Mouse (Mus musculus): Measurements from ENCODE around the gene Pkp4. TPM values are rescaled to one million over a fixed set of nuclear protein-coding genes. Genes with fewer than 3 reads are reported as not detected.

The Pkp4 gene
- total RNA-seq (2021) = 100 to 1,000 TPM; 267 to 275 TPM
- long read RNA-seq, experiment 1, full-length matches to known transcripts = 1 of 69 reads
- long read RNA-seq, experiment 1, partial matches to known transcripts = 55 of 69 reads
- long read RNA-seq, experiment 1, other reads (novel, unspliced or antisense) = 13 of 69 reads
- long read RNA-seq, experiment 2, partial matches to known transcripts = 52 of 70 reads
- long read RNA-seq, experiment 2, other reads (novel, unspliced or antisense) = 18 of 70 reads

DNA sequence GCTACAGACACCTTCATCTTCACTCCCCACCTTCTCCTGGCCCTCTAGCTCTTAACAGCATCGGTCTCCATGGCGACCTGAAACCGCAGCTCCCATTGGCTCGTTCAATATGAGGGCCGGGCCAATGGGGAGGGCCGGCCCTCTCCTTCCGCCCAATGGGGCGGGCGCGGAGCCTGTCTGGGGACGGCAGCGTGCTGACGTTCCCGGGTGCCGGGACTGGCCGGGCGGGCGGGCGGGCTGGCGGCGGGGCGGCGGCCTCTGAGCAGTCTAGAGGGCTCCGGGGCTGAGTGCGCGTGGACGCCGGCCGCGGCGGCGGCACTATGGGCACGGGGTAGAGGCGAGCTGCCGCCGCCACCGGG is at the start of gene Pkp4, which contains the start of gene Ccdc148:
TSS of gene Pkp4 (plus strand) at position 246 of the 359 bp plus-strand sequence.
TSS of gene Ccdc148 (minus strand) at position 79 of the 359 bp plus-strand sequence.
- DNase-seq (ENCODE audit: low spot score in 2 of 2) = peak; percentile 86 to 94

DNA sequence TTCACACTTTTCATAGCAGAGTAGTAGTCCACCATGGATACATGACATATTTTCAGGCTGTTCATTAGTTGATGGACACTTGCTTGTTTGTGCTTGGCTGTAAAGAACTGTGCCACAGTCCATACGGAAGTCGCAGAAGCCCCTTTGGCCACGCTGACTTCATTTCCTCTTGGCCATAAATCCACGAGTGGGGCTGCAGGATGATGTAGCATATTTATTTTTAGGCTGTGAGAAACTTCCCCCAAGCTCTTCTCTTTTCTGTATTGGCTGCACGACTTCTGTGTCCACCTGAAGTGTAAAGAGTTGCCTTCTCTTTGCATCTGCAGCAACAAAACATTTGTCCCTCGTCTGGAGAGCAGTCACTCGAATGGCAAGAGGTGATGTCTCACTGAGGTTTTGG is 31.6 kb upstream of the Pkp4 start:
- DNase-seq (ENCODE audit: low spot score in 2 of 2) = no peak

DNA sequence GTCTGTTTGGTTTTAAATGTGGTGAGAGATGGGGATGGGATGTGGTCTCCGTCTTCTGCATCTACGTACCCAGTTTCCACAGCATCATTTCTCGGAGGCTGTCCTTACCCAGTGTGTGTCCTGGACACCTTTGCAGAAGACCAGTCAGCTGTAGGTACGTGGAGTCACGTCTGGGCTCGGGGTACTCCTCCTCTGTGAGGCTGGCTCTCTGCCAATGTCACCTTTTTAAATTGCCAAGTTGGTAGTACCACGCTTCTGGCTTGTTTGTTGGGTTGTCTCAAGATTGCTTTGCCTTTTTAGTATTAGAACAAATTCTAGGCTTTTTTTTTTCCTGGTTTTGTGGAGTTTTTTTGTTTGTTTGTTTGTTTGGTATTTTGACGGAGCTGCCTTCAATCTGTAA is 30.8 kb upstream of the Pkp4 start:
- no peak for DNase-seq (ENCODE audit: low spot score in 2 of 2)

GRCm38 (mm10) chr2:59131044-59131443 is 29.6 kb upstream of the Pkp4 start:
- DNase-seq (ENCODE audit: low spot score in 2 of 2) = no peak

DNA sequence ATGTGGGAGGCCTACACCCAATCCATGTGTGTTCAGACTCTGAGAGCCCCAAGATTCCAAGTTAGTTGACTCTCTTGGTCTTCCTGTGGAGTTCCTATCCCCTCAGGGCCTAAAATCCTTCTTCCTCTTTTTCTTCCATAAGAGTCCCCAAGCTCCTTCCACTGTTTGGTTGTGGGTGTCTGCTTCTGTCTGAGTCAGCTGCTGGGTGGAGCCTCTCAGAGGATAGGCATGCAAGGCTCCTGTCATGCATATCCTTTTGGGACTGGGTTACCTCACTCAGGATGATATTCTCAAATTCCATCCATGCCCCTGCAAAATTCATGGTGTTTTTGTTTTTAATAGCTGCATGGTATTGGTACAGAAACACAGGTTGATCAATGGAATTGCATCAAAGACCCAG is 5.2 kb upstream of the Pkp4 start:
- DNase-seq (ENCODE audit: low spot score in 2 of 2) = no peak

DNA sequence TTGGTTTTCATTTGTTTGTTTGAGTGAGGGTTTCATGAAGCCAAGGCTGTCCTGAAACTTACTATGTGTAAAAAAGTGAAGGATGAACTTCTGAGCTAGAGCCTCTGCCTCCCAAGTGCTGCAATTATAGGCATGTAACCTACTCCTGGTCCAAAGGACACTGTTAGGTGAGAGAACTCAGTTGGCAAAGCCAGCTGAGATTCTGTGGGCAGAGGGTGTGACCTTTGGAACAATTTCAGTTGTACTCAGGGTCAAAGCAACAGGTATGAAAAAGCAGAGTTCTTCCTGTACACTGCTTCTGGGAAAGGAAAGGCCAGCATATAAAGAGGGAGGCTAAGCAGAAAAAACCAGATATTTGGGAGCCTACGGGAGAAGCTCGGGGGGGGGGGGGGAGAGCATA is 2.5 kb upstream of the Pkp4 start:
- no peak for DNase-seq (ENCODE audit: low spot score in 2 of 2)

GRCm38 (mm10) chr2:59159961-59160604 is 567 bp upstream of the Pkp4 start:
- peak; percentile 20 to 41 for DNase-seq (ENCODE audit: low spot score in 2 of 2)

DNA sequence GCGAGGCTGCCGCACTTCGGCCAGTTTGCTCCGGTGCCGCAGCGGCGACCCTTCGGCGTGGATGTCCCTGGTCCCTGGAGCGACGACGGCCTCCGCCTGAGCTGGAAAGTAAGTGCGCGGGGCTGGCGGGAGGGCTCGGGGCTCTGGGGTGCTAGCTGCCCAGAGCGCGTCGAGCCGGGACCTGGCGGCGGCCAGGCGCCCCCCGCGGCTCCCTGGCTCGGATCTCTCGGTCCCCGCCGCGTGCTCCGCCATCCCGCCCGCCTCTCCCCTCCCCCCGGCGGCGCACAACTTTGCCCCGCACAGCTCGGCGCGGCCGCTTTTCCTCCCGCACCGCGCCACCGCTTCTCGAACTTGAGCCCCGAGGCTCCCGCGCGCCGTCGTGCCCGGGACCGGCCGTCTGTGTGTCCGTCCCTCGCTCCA is 381 bp downstream of the Pkp4 start:
- peak in 1 of 2 experiments; percentile 30 for DNase-seq (ENCODE audit: low spot score in 2 of 2)

DNA sequence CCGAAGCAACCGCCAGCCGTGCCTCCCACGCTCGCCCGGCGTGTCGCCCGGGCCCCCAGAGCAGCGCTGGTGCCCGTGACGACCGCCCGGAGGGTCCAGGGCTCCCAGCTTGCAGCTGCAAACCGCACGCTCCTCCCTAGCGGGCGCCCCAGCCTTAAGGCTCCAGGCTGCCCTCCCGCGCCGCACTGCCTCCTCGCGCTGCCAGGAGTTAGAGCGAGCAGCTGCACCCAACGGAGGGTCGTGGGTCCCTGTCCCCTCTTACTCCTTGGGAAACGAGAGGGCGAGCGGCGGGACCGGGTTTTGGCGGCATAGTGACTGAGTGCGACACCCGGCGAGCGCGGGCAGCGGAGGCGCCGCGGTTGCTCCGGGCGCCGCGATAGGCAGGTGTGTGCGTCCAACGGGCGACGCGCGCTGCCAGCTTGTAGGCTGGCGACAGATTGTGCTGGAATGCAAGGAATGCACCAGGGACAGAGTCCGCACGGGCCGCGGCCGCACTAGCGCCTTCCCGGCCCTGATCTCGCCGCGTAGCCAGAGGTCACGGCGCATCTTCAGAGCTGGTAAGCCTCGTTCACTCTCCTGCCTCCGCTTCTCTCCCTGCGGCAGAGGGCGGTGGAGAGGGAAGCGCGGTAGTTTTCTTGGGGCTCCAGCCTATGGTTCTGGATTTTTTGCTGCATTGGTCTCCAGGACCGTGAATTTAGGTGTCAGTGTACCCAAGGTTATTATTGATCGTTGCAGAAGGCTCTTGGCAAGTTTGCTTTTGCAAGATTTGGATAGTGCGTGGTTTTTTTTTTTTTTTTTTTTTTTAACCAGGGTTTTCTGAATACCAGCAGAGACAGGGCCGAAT is 1.0 kb downstream of the Pkp4 start:
- DNase-seq (ENCODE audit: low spot score in 2 of 2) = peak; percentile 70 to 80

DNA sequence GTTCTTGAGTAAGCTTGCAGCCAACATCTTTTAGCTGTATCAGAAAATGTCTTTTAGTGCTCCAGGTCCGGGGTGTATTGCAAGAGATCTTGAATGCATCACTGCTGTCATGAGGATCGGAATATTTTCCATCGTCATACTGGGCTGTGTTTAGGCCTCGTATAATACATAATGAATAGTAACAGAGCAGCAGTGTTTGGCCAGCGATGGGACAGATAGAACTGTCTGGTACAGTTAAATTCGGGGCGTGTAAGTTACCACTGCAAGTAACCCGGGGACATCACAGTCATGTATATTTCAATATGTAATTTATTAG is 1.6 kb downstream of the Pkp4 start:
- no peak for DNase-seq (ENCODE audit: low spot score in 2 of 2)

- no peak for DNase-seq (ENCODE audit: low spot score in 2 of 2)
These were observed 6.3 kb downstream of the Pkp4 start for GRCm38 (mm10) chr2:59166976-59167375.

- no peak for DNase-seq (ENCODE audit: low spot score in 2 of 2)
These were observed 7.2 kb downstream of the Pkp4 start for GRCm38 (mm10) chr2:59167830-59168229.

GRCm38 (mm10) chr2:59169572-59170207 is 9.0 kb downstream of the Pkp4 start:
- DNase-seq (ENCODE audit: low spot score in 2 of 2) = no peak

DNA sequence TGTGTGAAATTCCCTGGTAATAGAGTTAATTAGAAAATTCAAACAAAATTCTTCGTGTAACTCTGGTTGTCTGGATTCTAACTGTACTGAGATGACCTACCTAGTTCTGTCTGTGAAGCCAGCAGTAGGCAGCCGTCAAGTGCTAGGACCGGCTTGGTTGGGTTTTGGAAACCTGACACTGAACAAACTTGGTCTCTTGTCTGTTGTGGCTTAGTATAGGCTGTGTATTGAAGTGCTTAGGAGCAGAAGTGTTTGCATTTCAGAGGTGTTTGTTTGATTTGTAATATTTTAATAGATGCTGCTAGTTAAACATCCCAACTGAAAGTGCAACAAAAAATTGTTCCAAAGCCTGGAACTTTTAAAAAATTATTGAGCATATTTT is 9.5 kb downstream of the Pkp4 start:
- no peak for DNase-seq (ENCODE audit: low spot score in 2 of 2)

GRCm38 (mm10) chr2:59170593-59170992 is 9.9 kb downstream of the Pkp4 start:
- DNase-seq (ENCODE audit: low spot score in 2 of 2) = no peak

DNA sequence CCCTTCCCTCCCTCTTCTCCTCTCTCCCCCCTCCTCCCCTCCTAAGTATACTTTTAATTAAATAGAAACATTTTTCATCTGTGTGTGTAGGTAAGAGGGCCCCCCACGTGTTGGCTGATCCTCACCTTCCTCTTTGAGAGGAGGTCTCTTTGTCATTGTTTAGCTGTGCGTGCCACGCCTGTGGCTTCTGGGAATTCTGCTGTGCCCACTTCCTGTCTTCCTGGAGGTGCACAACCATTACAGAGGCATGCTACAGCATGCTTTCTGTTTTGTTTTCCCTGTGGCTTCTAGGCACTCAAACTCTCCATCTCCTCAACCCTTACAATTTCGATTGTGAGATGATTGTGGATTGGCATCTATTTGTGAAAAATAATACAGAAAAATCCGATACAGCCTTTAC is 10.9 kb downstream of the Pkp4 start:
- DNase-seq (ENCODE audit: low spot score in 2 of 2) = no peak

DNA sequence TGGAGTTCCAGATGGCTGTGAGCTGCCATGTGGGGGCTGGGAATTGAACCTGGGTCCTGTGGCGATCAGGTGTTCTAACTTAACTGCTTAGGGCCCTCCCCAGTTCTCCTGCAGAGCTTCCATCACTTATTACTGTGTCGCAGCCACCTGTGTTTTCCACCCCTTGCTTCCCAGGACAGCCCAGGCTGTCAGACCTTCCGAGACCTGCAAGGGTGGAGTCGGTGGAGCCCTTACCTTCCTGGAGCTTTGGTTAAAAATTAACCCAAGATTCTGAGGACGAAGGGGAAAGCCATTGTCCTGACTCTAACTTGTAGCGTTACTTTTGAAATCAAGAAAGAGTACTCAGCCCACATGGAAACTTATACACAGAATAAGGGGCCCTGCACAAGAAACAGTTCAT is 15.3 kb downstream of the Pkp4 start:
- DNase-seq (ENCODE audit: low spot score in 2 of 2) = no peak

DNA sequence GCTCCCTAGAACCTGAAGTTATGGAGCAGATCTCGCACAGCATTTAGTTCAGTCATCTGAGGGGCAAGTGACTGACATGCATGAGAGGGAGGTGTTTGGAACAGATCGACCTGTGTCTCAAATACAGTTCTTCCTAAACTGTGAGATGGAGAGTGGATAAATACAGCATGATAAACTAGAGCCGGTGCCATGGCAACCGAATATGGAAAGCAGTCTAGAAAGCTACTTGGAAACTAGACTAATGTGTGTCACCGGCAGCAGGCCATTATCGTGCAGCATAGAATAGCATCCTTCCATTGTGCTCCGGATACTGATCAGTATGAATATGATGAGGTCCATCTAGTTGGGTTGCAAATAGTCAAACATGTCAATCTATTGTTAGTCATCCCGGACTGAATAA is 17.5 kb downstream of the Pkp4 start:
- peak in 1 of 2 experiments; percentile 36 for DNase-seq (ENCODE audit: low spot score in 2 of 2)

DNA sequence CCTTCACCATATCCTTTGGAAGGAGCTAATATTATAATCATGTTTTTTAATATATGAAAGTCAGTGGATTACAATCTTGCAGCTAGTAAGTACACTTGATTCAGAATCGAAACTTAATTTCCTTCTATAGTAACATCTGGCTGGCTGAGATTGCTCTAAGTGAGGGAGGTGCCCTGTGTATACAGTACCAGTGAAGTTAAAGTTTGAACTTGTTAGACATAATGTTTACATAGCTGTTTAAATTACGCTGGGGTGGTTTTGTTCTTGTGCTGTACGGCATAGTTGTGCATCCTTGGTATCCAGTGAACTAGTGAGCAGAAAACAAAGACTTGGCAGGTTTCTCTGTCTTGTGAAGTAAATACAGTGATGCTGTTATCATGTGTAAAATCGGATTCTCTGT is 18.3 kb downstream of the Pkp4 start:
- no peak for DNase-seq (ENCODE audit: low spot score in 2 of 2)

GRCm38 (mm10) chr2:59179487-59179886 is 18.8 kb downstream of the Pkp4 start:
- no peak for DNase-seq (ENCODE audit: low spot score in 2 of 2)

DNA sequence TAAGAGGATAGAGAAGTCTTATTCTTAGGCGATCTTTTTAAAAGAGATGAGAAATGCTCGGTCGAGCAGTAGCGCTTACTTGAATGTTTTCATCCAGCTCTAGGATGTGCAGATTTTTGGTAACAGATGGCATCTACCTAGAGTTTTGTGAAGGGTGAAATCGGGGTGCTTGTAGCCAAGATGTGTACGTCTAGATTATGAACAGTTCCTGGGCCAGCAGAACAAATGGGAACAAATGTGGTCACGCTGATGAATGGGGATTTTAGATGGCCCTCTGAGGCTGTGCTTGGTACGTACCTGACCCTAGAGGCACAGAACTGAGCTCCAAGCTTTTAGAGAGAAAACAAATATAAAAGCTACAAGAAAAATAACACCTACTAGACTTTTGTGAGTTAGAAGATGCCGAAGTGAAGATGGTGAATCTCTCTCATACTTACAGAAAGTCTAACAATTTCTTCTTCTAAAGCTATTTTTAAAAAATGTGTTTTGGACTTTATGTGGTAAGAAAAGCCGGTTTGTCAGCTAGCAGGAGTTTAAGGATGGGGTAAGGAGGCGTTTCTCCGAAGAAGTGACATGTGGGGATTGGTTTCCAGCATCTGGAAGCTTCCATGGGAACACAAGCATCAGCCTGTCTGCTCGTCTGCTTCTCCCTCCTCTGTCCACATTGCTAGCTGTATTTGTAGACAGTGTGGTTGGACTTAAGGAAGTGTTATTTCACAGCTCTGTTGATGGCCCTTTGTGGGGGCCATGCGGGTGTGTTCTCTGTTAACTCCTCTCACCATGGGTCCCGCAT is 20.9 kb downstream of the Pkp4 start:
- peak in 1 of 2 experiments; percentile 29 for DNase-seq (ENCODE audit: low spot score in 2 of 2)
